Mouse (Mus musculus) midbrain, embryonic 14.5 days (tissue): ENCODE data around the gene Pip5k1b. TPM values are rescaled to one million over a fixed set of nuclear protein-coding genes. Genes with fewer than 3 reads are reported as not detected.

Experiments
- ATAC-seq: fragments of 200-750 bp; cut with Nextera tagmentation; 2 replicates; pipeline ENCODE4 v1.8.0; 2017; ENCODE audit warnings: moderate number of reproducible peaks, moderate library complexity; ENCODE audit not compliant: low FRiP score, low TSS enrichment
- DNase-seq: peaks from one replicate; pipeline ENCODE4 v3.0.0-alpha.2; 2015
- H3K27ac ChIP-seq: fragments of 300-500 bp; sonication (generic); replicated peaks from 2 replicates; pipeline ENCODE4 v1.5.1; 2014; ENCODE audit warnings: mild to moderate bottlenecking, low read depth, low read length, moderate library complexity
- H3K27me3 ChIP-seq: fragments of 300-500 bp; sonication (generic); 2 replicates; pipeline ENCODE4 v1.6.1; 2014; ENCODE audit warnings: low read length, control low read depth, mixed read lengths; ENCODE audit not compliant: control insufficient read depth, insufficient read depth
- H3K36me3 ChIP-seq: fragments of 300-500 bp; sonication (generic); 2 replicates; pipeline ENCODE4 v1.6.1; 2014; ENCODE audit warnings: low read length, control low read depth; ENCODE audit not compliant: control insufficient read depth, insufficient read depth
- H3K4me1 ChIP-seq: fragments of 300-500 bp; sonication (generic); 2 replicates; pipeline ENCODE4 v1.6.1; 2014; ENCODE audit warnings: mild to moderate bottlenecking, antibody characterized with exemption, low read length, control low read depth; ENCODE audit not compliant: control insufficient read depth, insufficient read depth
- H3K4me2 ChIP-seq: fragments of 300-500 bp; sonication (generic); 2 replicates; pipeline ENCODE4 v1.6.1; 2014; ENCODE audit warnings: mild to moderate bottlenecking, low read length, moderate library complexity
- H3K4me3 ChIP-seq: fragments of 300-500 bp; sonication (generic); replicated peaks from 2 replicates; pipeline ENCODE4 v1.5.1; 2014; ENCODE audit warnings: low read depth, low read length
- H3K9ac ChIP-seq: fragments of 300-500 bp; sonication (generic); replicated peaks from 2 replicates; pipeline ENCODE4 v1.6.1; 2014; ENCODE audit warnings: mild to moderate bottlenecking, low read length, moderate library complexity
- H3K9me3 ChIP-seq: fragments of 300-500 bp; sonication (generic); 2 replicates; pipeline ENCODE4 v1.6.1; 2016; ENCODE audit warnings: low read length, control low read depth, mixed read lengths; ENCODE audit not compliant: control insufficient read depth
- WGBS: fragments of 180-500 bp; shearing (Covaris S2); extraction: QIAGEN DNeasy Blood & Tissue Kit; methylation state at CpG from one replicate; pipeline ENCODE4 v1.1.7; 2014; 5-methylcytosine and 5-hydroxymethylcytosine counted together
- polyA plus RNA-seq: library from polyadenylated mRNA; unstranded; fragments of >200 nt; fragmentation: Nextera tagmentation; extraction: Ambion mirVana; gene quantifications from 2 replicates; pipeline ENCODE4 v1.2.1, GENCODE M21; 2014

Pip5k1b gene
- polyA plus RNA-seq, 1 experiment from 2014 or later: 2.1 TPM

DNA sequence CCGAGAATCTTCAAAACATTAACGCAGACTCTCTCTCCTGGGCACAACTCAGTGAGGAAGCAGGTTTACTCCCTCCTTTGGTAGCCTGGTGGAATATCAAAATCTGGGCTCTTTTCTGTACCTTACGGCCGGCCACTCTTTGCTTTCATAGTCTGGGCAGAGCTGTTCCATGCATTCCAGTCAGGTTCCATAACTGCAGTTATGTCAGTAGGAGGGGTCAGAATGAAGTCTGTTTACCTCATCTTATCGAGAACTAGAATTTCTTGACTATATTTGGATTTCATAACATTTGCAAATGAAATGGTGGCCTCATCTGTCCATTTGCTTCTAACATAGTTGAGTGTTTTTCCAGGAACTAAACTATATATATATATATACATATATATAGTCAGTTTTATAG lies 55.2 kb downstream of the Pip5k1b start:
- 81% methylated on average over 5 of the region's 5 CpGs for WGBS
- Histone ChIP-seq H3K36me3 (no peaks in the 10 kb centered on the region), H3K4me3 (no peak overlapping the region), H3K27me3 (no peaks in the 10 kb centered on the region), H3K9me3 (no peaks in the 10 kb centered on the region; the same call in 1 of the 2 replicates), H3K27ac (no peak overlapping the region), H3K4me1 (no peaks in the 10 kb centered on the region), H3K4me2 (no peak overlapping the region), H3K9ac (no peak overlapping the region)
- ATAC-seq (no peak), DNase-seq (no peak)

DNA sequence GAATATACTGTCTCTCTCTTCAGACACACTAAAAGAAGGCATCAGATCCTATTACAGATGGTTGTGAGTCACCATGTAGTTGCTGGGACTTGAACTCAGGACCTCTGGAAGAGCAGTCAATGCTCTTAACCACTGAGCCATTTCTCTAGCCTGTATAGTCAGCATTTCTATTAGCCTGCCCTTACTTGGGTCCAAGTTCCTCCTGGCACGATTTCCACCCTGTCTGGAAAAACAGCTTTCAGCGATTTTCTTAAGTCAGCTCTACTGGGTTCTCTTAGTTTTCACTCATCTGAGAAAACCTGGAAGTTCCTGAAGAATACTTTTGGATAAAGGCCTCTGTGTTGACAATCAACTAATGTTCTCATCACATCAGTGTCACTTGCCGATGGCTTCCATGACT lies 56.4 kb downstream of the Pip5k1b start:
- no peaks in the 10 kb centered on the region for H3K27me3 ChIP-seq
- H3K9ac ChIP-seq: no peak overlapping the region
- ATAC-seq (no peak), DNase-seq (no peak)
- H3K27ac ChIP-seq: no peak overlapping the region
- H3K4me3 ChIP-seq: no peak overlapping the region
- WGBS: 73% methylated on average over 3 of the region's 3 CpGs
- H3K9me3 ChIP-seq: no peaks in the 10 kb centered on the region; the same call in 1 of the 2 replicates
- no peak overlapping the region for H3K4me2 ChIP-seq
- H3K4me1 ChIP-seq: no peaks in the 10 kb centered on the region
- no peaks in the 10 kb centered on the region for H3K36me3 ChIP-seq

DNA sequence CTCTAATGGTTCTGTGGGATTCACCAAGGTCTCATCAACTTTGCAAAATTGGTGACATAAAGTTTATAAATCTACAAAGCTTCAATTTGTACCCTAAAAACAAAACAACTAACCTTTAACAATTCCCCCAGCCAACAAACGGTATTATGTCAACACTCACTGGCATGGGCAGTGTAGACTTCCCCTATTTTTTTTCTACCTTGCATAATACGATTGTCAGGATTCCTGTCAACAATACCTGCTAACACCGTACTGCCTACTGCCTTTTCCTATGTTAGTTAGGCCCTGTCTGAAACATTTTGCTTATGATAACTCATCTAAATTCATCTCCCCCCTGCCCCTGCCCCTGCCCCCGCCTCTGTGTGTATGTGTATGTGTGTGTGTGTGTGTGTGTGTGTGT lies 61.8 kb downstream of the Pip5k1b start:
- no peak for DNase-seq
- H3K9ac ChIP-seq: no peak overlapping the region
- H3K9me3 ChIP-seq: no peaks in the 10 kb centered on the region
- H3K36me3 ChIP-seq: no peaks in the 10 kb centered on the region
- ATAC-seq: no peak
- no peak overlapping the region for H3K4me2 ChIP-seq
- WGBS: 90% methylated on average over 4 of the region's 4 CpGs
- no peaks in the 10 kb centered on the region for H3K4me1 ChIP-seq
- H3K4me3 ChIP-seq: no peak overlapping the region
- no peak overlapping the region for H3K27ac ChIP-seq
- H3K27me3 ChIP-seq: no peaks in the 10 kb centered on the region

DNA sequence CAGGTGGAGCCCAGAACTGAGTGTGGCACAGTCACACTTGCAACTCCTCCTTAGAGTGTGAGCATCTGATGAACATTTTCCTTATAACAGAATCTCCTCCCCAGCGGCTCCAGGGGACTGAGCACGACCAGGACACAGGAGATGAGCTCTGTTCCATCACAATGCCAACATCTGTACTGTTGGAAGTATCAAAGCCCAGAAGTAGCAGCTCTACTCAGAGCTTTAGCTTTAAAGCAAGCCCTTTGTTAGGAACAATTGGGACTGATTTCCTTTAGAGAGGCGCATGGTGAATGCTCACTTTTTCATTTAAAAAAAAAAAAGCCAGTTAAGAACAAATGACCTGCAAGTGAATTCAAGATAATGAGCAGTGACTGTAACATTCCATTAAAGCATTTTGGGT lies 63.8 kb downstream of the Pip5k1b start:
- H3K4me1 ChIP-seq: no peaks in the 10 kb centered on the region
- DNase-seq: no peak
- H3K4me3 ChIP-seq: no peak overlapping the region
- ATAC-seq: no peak
- no peak overlapping the region for H3K27ac ChIP-seq
- no peaks in the 10 kb centered on the region for H3K27me3 ChIP-seq
- WGBS: 18% methylated on average over 3 of the region's 3 CpGs
- H3K4me2 ChIP-seq: no peak overlapping the region
- H3K9ac ChIP-seq: no peak overlapping the region
- H3K9me3 ChIP-seq: no peaks in the 10 kb centered on the region
- H3K36me3 ChIP-seq: no peaks in the 10 kb centered on the region

DNA sequence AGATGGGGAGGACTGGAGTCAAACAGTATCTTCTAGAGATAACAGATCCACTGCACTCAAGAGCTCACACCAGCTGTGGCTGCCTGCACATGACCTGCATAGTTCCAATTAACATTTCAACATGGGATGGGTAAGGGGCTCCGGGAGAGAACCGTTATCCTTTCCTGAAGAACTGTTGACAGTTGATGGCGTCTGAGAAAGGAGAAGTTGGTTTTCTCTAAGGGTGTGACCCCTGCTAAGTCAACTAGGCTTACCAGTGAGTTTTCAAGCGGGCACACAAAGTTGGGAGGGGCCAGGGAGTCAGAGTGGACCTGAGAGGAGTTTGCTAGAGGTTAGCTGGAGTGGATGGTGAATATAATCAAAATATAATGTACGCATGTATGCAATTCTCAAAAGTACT lies 65.4 kb downstream of the Pip5k1b start:
- Histone ChIP-seq H3K4me1 (no peaks in the 10 kb centered on the region), H3K4me2 (no peak overlapping the region), H3K27me3 (no peaks in the 10 kb centered on the region), H3K9me3 (no peaks in the 10 kb centered on the region), H3K9ac (no peak overlapping the region), H3K27ac (no peak overlapping the region), H3K36me3 (no peaks in the 10 kb centered on the region), H3K4me3 (no peak overlapping the region)
- no peak for ATAC-seq
- DNase-seq: no peak
- 79% methylated on average over 5 of the region's 5 CpGs for WGBS

DNA sequence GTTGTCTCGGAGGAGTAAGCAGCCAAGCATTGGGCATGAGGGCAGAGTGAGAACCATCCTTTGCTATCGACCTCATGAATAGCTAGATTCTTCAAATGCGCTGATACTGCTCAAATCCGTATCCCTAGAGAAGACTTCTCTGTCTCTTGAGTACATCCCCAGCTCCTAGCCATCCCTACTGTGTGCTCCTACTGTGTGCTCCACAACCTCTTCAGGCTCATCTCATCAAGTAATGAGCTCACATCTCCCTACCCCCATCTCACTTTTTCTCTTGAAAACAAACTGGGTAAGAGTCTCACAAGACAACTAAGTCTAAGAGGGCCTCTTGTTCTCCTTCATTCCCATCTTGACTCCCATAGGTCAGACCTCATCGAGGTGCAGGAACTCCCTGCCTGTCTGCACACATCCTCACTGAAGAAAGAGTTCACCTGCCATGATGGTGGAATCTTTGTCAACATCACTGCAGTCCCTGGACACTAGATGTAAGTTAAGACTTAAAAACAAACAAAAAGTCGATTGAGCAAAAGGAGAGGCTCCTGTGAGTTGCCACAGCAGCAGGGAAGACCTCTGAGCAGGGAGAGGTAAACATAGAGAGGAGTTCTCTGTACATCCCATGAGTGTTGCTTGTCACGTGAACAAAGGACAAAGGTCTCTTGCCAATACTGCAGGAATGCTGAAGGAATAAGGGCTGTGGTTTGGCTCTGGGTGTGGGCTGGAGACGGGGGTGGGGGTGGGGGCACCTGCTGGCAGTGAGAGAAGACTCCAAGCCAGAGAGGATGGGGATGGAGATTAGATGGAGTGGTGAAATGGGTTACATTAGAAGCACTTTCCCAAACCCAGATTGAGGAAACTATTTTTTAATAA lies 69.0 kb downstream of the Pip5k1b start:
- H3K9me3 ChIP-seq: no peaks in the 10 kb centered on the region
- H3K27ac ChIP-seq: no peak overlapping the region
- H3K4me2 ChIP-seq: no peak overlapping the region
- H3K4me1 ChIP-seq: no peaks in the 10 kb centered on the region
- no peaks in the 10 kb centered on the region for H3K36me3 ChIP-seq
- no peak overlapping the region for H3K4me3 ChIP-seq
- no peaks in the 10 kb centered on the region for H3K27me3 ChIP-seq
- WGBS: 85% methylated on average over 8 of the region's 8 CpGs
- no peak overlapping the region for H3K9ac ChIP-seq
- no peak for DNase-seq
- no peak for ATAC-seq

DNA sequence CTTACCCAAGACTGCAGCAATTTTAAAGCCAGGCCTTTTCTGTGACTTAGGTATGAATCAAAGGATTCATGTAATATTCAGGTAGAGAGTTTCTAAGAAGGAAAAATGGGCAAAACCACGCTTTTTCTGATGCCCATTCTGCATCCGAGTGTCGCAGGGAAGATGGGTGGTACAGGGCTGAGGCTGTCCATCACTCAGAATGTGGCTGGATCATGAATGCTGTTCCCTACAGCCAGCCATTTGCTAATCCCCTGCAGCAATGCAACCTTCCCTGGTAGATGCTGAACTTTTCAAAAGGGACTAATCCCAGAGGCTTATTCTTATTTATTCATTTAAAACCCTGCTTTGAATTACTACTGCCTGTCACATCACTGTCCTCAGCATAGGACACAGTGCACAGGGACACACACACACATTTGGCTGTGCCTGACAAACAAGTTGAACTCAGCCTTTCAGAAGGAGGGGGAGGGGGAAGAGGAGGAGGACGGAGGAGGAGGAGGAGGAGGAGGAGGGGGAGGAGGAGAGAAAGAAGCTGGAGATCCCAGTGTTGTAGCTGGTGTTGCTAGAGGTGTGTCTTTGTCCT lies 71.0 kb downstream of the Pip5k1b start:
- no peak overlapping the region for H3K9ac ChIP-seq
- H3K27ac ChIP-seq: 0 out of 2 replicates have a peak overlapping the region, but pooled peaks have one; percentile 15
- no peaks in the 10 kb centered on the region for H3K27me3 ChIP-seq
- H3K4me3 ChIP-seq: no peak overlapping the region
- H3K4me2 ChIP-seq: no peak overlapping the region
- ATAC-seq (peak; percentile 66; the same call in 1 of the 2 replicates), DNase-seq (peak; percentile 45)
- H3K9me3 ChIP-seq: no peaks in the 10 kb centered on the region
- no peaks in the 10 kb centered on the region for H3K4me1 ChIP-seq
- H3K36me3 ChIP-seq: no peaks in the 10 kb centered on the region
- WGBS: 7% methylated on average over 4 of the region's 4 CpGs

DNA sequence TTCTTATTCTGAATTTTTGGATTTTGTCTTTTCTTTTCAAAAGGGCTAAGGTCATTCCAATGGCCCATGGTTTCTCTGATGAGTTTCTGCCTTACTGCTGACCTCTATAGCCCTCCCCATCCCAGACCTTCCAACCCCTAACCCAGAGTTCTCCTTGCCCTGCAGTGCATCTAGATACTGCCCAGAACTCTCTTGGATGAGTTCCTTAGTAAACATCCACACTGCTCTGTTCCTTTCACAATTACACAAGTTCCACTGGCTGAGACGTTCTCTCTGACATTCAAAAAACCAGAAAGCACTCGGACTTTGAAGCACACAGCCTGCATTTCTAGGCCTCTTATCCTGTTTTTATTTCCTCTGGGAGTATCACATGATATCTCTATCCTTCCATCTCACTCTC lies 74.8 kb downstream of the Pip5k1b start:
- Histone ChIP-seq H3K27ac (no peak overlapping the region), H3K9me3 (no peaks in the 10 kb centered on the region), H3K4me2 (no peak overlapping the region), H3K36me3 (no peaks in the 10 kb centered on the region), H3K27me3 (no peaks in the 10 kb centered on the region), H3K9ac (no peak overlapping the region), H3K4me1 (peaks cover 4% of the 10 kb centered on the region), H3K4me3 (no peak overlapping the region)
- ATAC-seq (no peak), DNase-seq (no peak)
- 58% methylated on average over 2 of the region's 2 CpGs for WGBS
